Mouse (Mus musculus) myocyte (in vitro differentiated cells): ENCODE measurements around the gene Cacna2d4.

Experiments
- E2F4 ChIP-seq: IDR thresholded peaks from one replicate; pipeline ENCODE4 v1.6.1; 2011; ENCODE audit warnings: mild to moderate bottlenecking, control low read depth, moderate library complexity; ENCODE audit not compliant: insufficient read depth
- MAX ChIP-seq: IDR thresholded peaks from one replicate; pipeline ENCODE4 v1.6.1; 2011; ENCODE audit warnings: low read depth, mild to moderate bottlenecking, control low read depth
- MYOD1 ChIP-seq, 3 experiments: IDR thresholded peaks; one replicate each; pipeline ENCODE4 v1.6.1; 2011; ENCODE audit warnings: control low read depth in 2 of 3, low read depth in 2 of 3, mild to moderate bottlenecking in 2 of 3, moderate library complexity in 1 of 3; ENCODE audit not compliant: insufficient read length in 2 of 3, control insufficient read depth in 1 of 3
- MYOG ChIP-seq, 3 experiments: IDR thresholded peaks; one replicate each; pipeline ENCODE4 v1.6.1; 2011; ENCODE audit warnings: control low read depth in 2 of 3, low read depth in 2 of 3, mild to moderate bottlenecking in 2 of 3; ENCODE audit not compliant: insufficient read length in 2 of 3, control insufficient read depth in 1 of 3, insufficient read depth in 1 of 3
- POLR2A ChIP-seq: IDR thresholded peaks from one replicate; pipeline ENCODE4 v1.6.1; 2011; ENCODE audit warnings: low read depth, mild to moderate bottlenecking, control low read depth, moderate library complexity; ENCODE audit not compliant: insufficient read length
- REST ChIP-seq: IDR thresholded peaks from one replicate; pipeline ENCODE4 v1.6.1; 2011; ENCODE audit warnings: mild to moderate bottlenecking, control low read depth, moderate library complexity; ENCODE audit not compliant: insufficient read depth, insufficient read length
- TCF12 ChIP-seq: IDR thresholded peaks from one replicate; pipeline ENCODE4 v1.6.1; 2011; ENCODE audit warnings: mild to moderate bottlenecking, control low read depth; ENCODE audit not compliant: poor library complexity, insufficient read depth, severe bottlenecking
- TCF3 ChIP-seq: IDR thresholded peaks from one replicate; pipeline ENCODE4 v1.6.1; 2011; ENCODE audit warnings: low read depth, control low read depth; ENCODE audit not compliant: insufficient read length
- USF1 ChIP-seq: IDR thresholded peaks from one replicate; pipeline ENCODE4 v1.6.1; 2011; ENCODE audit warnings: low read depth, mild to moderate bottlenecking, control low read depth, moderate library complexity

DNA sequence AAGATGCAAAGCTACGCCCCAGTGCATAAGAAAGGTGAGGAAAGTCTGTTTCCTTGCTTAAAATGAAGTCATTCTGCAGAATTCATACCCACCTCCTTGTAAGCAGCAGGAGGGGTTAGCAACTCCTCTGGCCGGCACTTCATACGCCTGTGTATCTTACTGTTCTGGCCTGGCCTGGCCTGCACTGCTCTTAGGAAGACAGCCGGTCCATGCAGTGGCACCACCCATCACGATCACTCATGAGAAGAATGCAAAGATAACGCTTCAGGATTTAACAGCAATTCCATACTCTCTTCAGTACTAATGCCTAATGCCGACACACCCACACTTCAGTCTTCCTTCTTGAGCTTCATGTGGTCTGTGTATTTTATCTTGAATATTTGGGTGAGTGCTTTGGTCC is 32.0 kb upstream of the Cacna2d4 start:
- TF ChIP-seq POLR2A (no peak), MYOD1 (IDR thresholded peaks at IDR 0.05; ENCODE audit: control insufficient read depth in 1 of 3, insufficient read length in 2 of 3, low read depth in 2 of 3) (no peak), MYOG (IDR thresholded peaks at IDR 0.05; ENCODE audit: control insufficient read depth in 1 of 3, insufficient read depth in 1 of 3, insufficient read length in 2 of 3, low read depth in 2 of 3) (no peak), E2F4 (no peak), MAX (no peak), REST (no peak), TCF3 (no peak), USF1 (no peak), TCF12 (no peak)
